Mouse (Mus musculus) macrophage (primary cell): ENCODE data around the gene Cenpp. TPM values are rescaled to one million over a fixed set of nuclear protein-coding genes. Genes with fewer than 3 reads are reported as not detected.

Experiments used
- H3K27ac ChIP-seq: fragments of 350-480 bp; formaldehyde crosslinking; 2 replicates; pipeline ENCODE4 v1.9.0; 2021
- H3K36me3 ChIP-seq: fragments of 350-480 bp; formaldehyde crosslinking; 2 replicates; pipeline ENCODE4 v1.9.0; 2021; ENCODE audit errors: inconsistent target
- H3K4me3 ChIP-seq: fragments of 350-480 bp; formaldehyde crosslinking; 2 replicates; pipeline ENCODE4 v1.9.0; 2021; ENCODE audit errors: inconsistent target
- H3K79me2 ChIP-seq: fragments of 350-480 bp; formaldehyde crosslinking; 2 replicates; pipeline ENCODE4 v1.9.0; 2021; ENCODE audit errors: inconsistent target
- WGBS: methylation state at CpG from one replicate; pipeline ENCODE4 v1.1.7; 2026; ENCODE audit warnings: inconsistent platforms; ENCODE audit not compliant: missing documents; 5-methylcytosine and 5-hydroxymethylcytosine counted together
- polyA plus RNA-seq: library from polyadenylated mRNA; stranded (reverse); fragments of 250-400 nt; gene quantifications from 3 replicates; pipeline ENCODE4 v1.2.4, GENCODE M21; 2018; ENCODE audit warnings: inconsistent platforms

The Cenpp gene
- polyA plus RNA-seq, 1 experiment from 2014 or later: 3.3 TPM

DNA sequence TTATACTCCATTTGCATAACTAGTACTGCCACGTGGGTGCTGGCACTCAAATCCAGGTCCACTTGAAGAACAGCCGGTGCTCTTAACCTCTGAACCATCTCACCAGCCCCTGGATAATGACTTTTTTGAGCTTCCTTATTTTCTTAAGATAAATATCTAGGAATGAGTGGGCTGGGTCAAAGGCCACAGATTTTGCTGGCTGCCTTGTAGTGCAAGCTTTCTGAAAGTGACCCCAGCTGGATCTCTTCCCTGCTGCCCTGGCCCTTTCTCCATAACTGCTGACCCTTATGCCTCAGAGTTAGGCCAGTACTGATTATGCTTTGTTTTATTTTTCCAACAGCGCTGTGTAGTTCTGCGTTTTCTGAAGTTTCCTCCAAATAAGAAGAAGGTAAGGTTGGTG, 222.1 kb downstream of the Cenpp start:
- no peak overlapping the region for H3K27ac ChIP-seq
- WGBS: 92% methylated on average over 4 of the region's 4 CpGs
- H3K4me3 ChIP-seq: no peak overlapping the region
- H3K79me2 ChIP-seq: peaks cover 57% of the 10 kb centered on the region
- H3K36me3 ChIP-seq: no peaks in the 10 kb centered on the region; the same call in 1 of the 2 replicates

GRCm38 (mm10) chr13:49428042-49428675, 224.4 kb downstream of the Cenpp start:
- peaks cover 81% of the 10 kb centered on the region for H3K79me2 ChIP-seq
- H3K27ac ChIP-seq: no peak overlapping the region
- H3K36me3 ChIP-seq: no peaks in the 10 kb centered on the region; the same call in 1 of the 2 replicates
- 94% methylated on average over 1 of the region's 1 CpGs for WGBS
- H3K4me3 ChIP-seq: no peak overlapping the region

- Histone ChIP-seq H3K4me3 (no peak overlapping the region), H3K27ac (no peak overlapping the region), H3K36me3 (no peaks in the 10 kb centered on the region), H3K79me2 (peaks cover 95% of the 10 kb centered on the region)
- 89% methylated on average over 3 of the region's 3 CpGs for WGBS
Observed at GRCm38 (mm10) chr13:49426736-49427135, 225.8 kb downstream of the Cenpp start.

GRCm38 (mm10) chr13:49421959-49422358, 230.6 kb downstream of the Cenpp start:
- Histone ChIP-seq H3K79me2 (peaks cover 56% of the 10 kb centered on the region), H3K27ac (no peak overlapping the region)
- 28% methylated on average over 4 of the region's 4 CpGs for WGBS

GRCm38 (mm10) chr13:49421606-49421917, 231.0 kb downstream of the Cenpp start:
- Histone ChIP-seq H3K79me2 (peaks cover 52% of the 10 kb centered on the region), H3K27ac (no peak overlapping the region), H3K36me3 (no peaks in the 10 kb centered on the region), H3K4me3 (peak overlapping the region; percentile 69)
- under 1% methylated on average over 15 of the region's 15 CpGs for WGBS

More at GRCm38 (mm10) chr13:49421959-49422358, 230.6 kb downstream of the Cenpp start:
- H3K4me3 ChIP-seq: peak overlapping the region; percentile 69
- H3K36me3 ChIP-seq: no peaks in the 10 kb centered on the region

- peak within 1 kb of the TSS; percentile 69 for H3K4me3 ChIP-seq
- H3K36me3 ChIP-seq: no peaks in the 10 kb centered on the region
- H3K79me2 ChIP-seq: peaks cover 47% of the 10 kb centered on the region
- WGBS: under 1% methylated on average over 69 of the region's 69 CpGs
- H3K27ac ChIP-seq: peak within 1 kb of the TSS; percentile 61
Observed at GRCm38 (mm10) chr13:49420754-49421605, 231.6 kb downstream of the Cenpp start, which contains the start of gene Ippk. Gene Ippk (plus strand): TSS chr13:49421249.

Other genes starting within 250 kb of the Cenpp start
- gene Ippk, start 231.5 kb downstream of the Cenpp start, polyA plus RNA-seq: 3.2 to 6.3 TPM (median 3.4 TPM) in 3 replicates
- 0.27 to 0.37 TPM (median 0.32 TPM) in 3 replicates for gene Tes3-ps, start 159.5 kb downstream of the Cenpp start, polyA plus RNA-seq
- not detected in 3 replicates for gene Ecm2, start 148.0 kb downstream of the Cenpp start, polyA plus RNA-seq
- not detected in 3 replicates for gene Aspn, start 108.3 kb downstream of the Cenpp start, polyA plus RNA-seq
- not detected in 3 replicates for gene Omd, start 70.3 kb downstream of the Cenpp start, polyA plus RNA-seq
- gene Ogn, start 44.7 kb downstream of the Cenpp start, polyA plus RNA-seq: 0.09 TPM in 1 of 3 replicates, not detected in the others
- gene Nol8, start 293 bp upstream of the Cenpp start, polyA plus RNA-seq: 8.1 to 14.1 TPM (median 12.9 TPM) in 3 replicates
- gene Iars, start 29.3 kb upstream of the Cenpp start, polyA plus RNA-seq: 17.1 to 36.4 TPM (median 25.7 TPM) in 3 replicates
- gene Gm30302, start 146.2 kb upstream of the Cenpp start, polyA plus RNA-seq: not detected in 3 replicates